Mouse (Mus musculus): ENCODE measurements around the gene Klf2. TPM values are rescaled to one million over a fixed set of nuclear protein-coding genes. Genes with fewer than 3 reads are reported as not detected.

Klf2 gene
- total RNA-seq (2012; rRNA removed) = not detected in 2 replicates
- 0.12 and 0.16 TPM in 2 replicates for total RNA-seq (2014; rRNA removed)
- polyA plus RNA-seq (2012; ENCODE audit: insufficient read length, low read depth) = 0.74 and 1.4 TPM in 2 replicates

DNA sequence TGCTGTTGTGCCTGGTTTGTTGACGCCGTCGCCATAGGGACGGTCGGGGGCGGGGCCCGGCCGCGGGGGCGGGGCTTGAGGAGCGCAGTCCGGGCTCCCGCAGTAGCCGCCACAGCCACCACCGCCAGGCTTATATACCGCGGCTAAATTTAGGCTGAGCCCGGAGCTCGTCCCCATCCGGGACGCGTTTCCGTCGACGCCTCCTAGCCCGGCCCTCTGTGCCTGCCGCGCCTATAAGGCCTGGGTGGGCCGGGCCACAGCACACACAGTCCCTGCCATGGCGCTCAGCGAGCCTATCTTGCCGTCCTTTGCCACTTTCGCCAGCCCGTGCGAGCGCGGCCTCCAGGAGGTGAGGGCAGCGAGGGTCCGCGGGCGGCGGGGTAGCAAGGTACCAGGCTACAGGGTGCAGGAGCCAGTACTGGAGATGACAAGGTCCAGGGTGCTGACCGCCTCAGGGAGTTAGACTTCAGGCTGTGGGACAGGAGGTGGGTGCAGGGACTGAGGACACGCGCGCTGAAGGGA lies at the start of gene Klf2:
Gene Klf2 (plus strand): TSS at position 233 of the 522 bp plus-strand sequence.
- TF ChIP-seq NRF1 (IDR thresholded peaks at IDR 0.05; ENCODE audit: low read depth, low read length) = no peak
- no peak for TF ChIP-seq POLR2AphosphoS2 (IDR thresholded peaks at IDR 0.05; ENCODE audit: low read depth, low read length)
- TF ChIP-seq RAD21 (IDR thresholded peaks at IDR 0.05; ENCODE audit: low read depth, low read length) = no peak
- no peak for TF ChIP-seq IRF4 (IDR thresholded peaks at IDR 0.05; ENCODE audit: low read depth, low read length)
- no peak for TF ChIP-seq POLR2A (IDR thresholded peaks at IDR 0.05; ENCODE audit: low read depth, low read length)
- TF ChIP-seq KAT2A (IDR thresholded peaks at IDR 0.05; ENCODE audit: insufficient replicate concordance, low read length) = no peak
- TF ChIP-seq CHD1 (IDR thresholded peaks at IDR 0.05; ENCODE audit: low read depth, low read length) = no peak
- TF ChIP-seq ZC3H11A (IDR thresholded peaks at IDR 0.05; ENCODE audit: low read depth, low read length) = no peak
- no peak for TF ChIP-seq PAX5 (IDR thresholded peaks at IDR 0.05; ENCODE audit: low read length)
- no peak for TF ChIP-seq CHD2 (IDR thresholded peaks at IDR 0.05; ENCODE audit: low read length)
- TF ChIP-seq TBP (conservative IDR thresholded peaks at IDR 0.05; ENCODE audit: low read depth, low read length) = 0 out of 2 replicates have a peak, but pooled peaks have one; percentile 25
- peak; percentile 45; the same call in 1 of the 2 replicates for TF ChIP-seq MEF2A (IDR thresholded peaks at IDR 0.05; ENCODE audit: borderline replicate concordance, low read depth, low read length)
- TF ChIP-seq MAX (IDR thresholded peaks at IDR 0.05; ENCODE audit: low read length) = no peak
- TF ChIP-seq MYC (IDR thresholded peaks at IDR 0.05; ENCODE audit: low read depth, low read length) = no peak
- no peak for TF ChIP-seq NELFE (IDR thresholded peaks at IDR 0.05; ENCODE audit: low read depth, low read length)
- no peak for TF ChIP-seq JUN (IDR thresholded peaks at IDR 0.05; ENCODE audit: insufficient read depth, low read depth, low read length)
- no peak for TF ChIP-seq MAZ (IDR thresholded peaks at IDR 0.05; ENCODE audit: low read depth, low read length)
- Histone ChIP-seq H3K4me1 (ENCODE audit: control insufficient read depth in 1 of 2, insufficient read depth in 2 of 2) (peaks cover 21 to 61% of the 10 kb centered on the region in 2 experiments), H3K36me3 (replicated peaks in 1 of 2; ENCODE audit: control insufficient read depth in 1 of 2, insufficient read depth in 1 of 2, low read length in 1 of 2) (peaks cover 0 to 2% of the 10 kb centered on the region in 2 experiments), H3K27me3 (replicated peaks) (no peaks in the 10 kb centered on the region), H3K27ac (ENCODE audit: insufficient read depth, low read depth) (no peak within 1 kb of the TSS), H3K4me2 (ENCODE audit: insufficient read depth, low read depth, poor library complexity, severe bottlenecking) (no peak within 1 kb of the TSS), H3K4me3 (replicated peaks in 1 of 3; ENCODE audit: low read depth in 2 of 3, low read length in 2 of 3, poor library complexity in 1 of 3) (peak within 1 kb of the TSS in 1 of 3 experiments; percentile 38), H3K9me3 (replicated peaks; ENCODE audit: low read length) (peaks cover 20% of the 10 kb centered on the region), H3K9ac (ENCODE audit: insufficient read depth, low read depth) (no peak within 1 kb of the TSS), H3K79me2 (replicated peaks; ENCODE audit: control insufficient read depth, extremely low read depth, insufficient read depth, poor library complexity, severe bottlenecking) (no peaks in the 10 kb centered on the region)
- in situ Hi-C loops (cut with MboI; ENCODE audit: low pct_ligation_motif_present, low pct_unique_long_range_greater_than_20kb, low sequenced_read_pairs) (no loop called here), dilution Hi-C loops (cut with MboI; ENCODE audit: extremely low pct_ligation_motif_present, extremely low pct_unique_long_range_greater_than_20kb, low sequenced_read_pairs) (no loop called here)
- DNase-seq (ENCODE audit: extremely low read depth) = peak; percentile 83

DNA sequence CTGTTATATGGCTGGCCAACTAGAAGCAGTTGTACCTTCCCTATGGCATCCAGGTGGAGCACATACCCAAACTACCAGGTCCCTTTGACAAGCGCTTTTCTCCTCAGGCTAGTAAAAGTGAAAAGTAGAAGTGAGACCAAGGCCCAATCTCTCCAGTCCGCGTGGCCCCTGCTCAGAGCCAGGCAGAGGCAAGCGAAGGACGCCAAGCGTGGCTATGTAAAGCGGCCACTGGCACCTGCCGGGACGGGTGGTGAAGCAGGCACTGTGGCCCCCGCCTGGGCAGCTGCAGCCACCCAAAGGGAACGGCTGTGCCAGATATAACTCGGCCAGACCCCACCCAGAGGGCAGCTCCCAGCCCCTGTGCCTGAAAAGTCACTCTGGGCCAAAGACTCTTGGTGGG lies 48.2 kb upstream of the Klf2 start:
- H3K9ac ChIP-seq (ENCODE audit: insufficient read depth, low read depth) = no peak overlapping the region
- H3K4me3 ChIP-seq (replicated peaks in 1 of 3; ENCODE audit: low read depth in 2 of 3, low read length in 2 of 3, poor library complexity in 1 of 3) = no peak overlapping the region
- in situ Hi-C loops (cut with MboI; ENCODE audit: low pct_ligation_motif_present, low pct_unique_long_range_greater_than_20kb, low sequenced_read_pairs) = no loop called here
- H3K4me2 ChIP-seq (ENCODE audit: insufficient read depth, low read depth, poor library complexity, severe bottlenecking) = no peak overlapping the region
- H3K4me1 ChIP-seq (ENCODE audit: control insufficient read depth in 1 of 2, insufficient read depth in 2 of 2) = peaks cover 21 to 78% of the 10 kb centered on the region in 2 experiments
- no peaks in the 10 kb centered on the region for H3K79me2 ChIP-seq (replicated peaks; ENCODE audit: control insufficient read depth, extremely low read depth, insufficient read depth, poor library complexity, severe bottlenecking)
- peak; percentile 72 for DNase-seq (ENCODE audit: extremely low read depth)
- H3K27me3 ChIP-seq (replicated peaks) = no peaks in the 10 kb centered on the region
- H3K36me3 ChIP-seq (replicated peaks in 1 of 2; ENCODE audit: control insufficient read depth in 1 of 2, insufficient read depth in 1 of 2, low read length in 1 of 2) = no peaks in the 10 kb centered on the region
- H3K9me3 ChIP-seq (replicated peaks; ENCODE audit: low read length) = peaks cover 2% of the 10 kb centered on the region
- dilution Hi-C loops (cut with MboI; ENCODE audit: extremely low pct_ligation_motif_present, extremely low pct_unique_long_range_greater_than_20kb, low sequenced_read_pairs) = no loop called here
- no peak overlapping the region for H3K27ac ChIP-seq (ENCODE audit: insufficient read depth, low read depth)
- TF ChIP-seq NRF1 (IDR thresholded peaks at IDR 0.05; ENCODE audit: low read depth, low read length) (0 out of 2 replicates have a peak, but pooled peaks have one; percentile 26), UBTF (IDR thresholded peaks at IDR 0.05; ENCODE audit: low read depth, low read length) (peak; percentile 39; the same call in 1 of the 2 replicates), ZMIZ1 (IDR thresholded peaks at IDR 0.05; ENCODE audit: low read depth, low read length) (no peak), SMC3 (IDR thresholded peaks at IDR 0.05; ENCODE audit: low read depth, low read length) (peak; percentile 19; the same call in 1 of the 2 replicates), CHD1 (IDR thresholded peaks at IDR 0.05; ENCODE audit: low read depth, low read length) (no peak), MAFK (IDR thresholded peaks at IDR 0.05; ENCODE audit: insufficient replicate concordance, low read length) (0 out of 2 replicates have a peak, but pooled peaks have one; percentile 23), E2F4 (IDR thresholded peaks at IDR 0.05; ENCODE audit: insufficient replicate concordance, low read depth, low read length) (no peak), ETS1 (conservative IDR thresholded peaks at IDR 0.05; ENCODE audit: low read depth, low read length) (peak; percentile 53; the same call in 1 of the 2 replicates), POLR2AphosphoS2 (IDR thresholded peaks at IDR 0.05; ENCODE audit: low read depth, low read length) (no peak), ELF1 (IDR thresholded peaks at IDR 0.05; ENCODE audit: low read depth, low read length) (no peak), SIN3A (IDR thresholded peaks at IDR 0.05; ENCODE audit: low read length) (no peak), CTCF (conservative IDR thresholded peaks at IDR 0.05 in 1 of 2, IDR thresholded peaks at IDR 0.05 in 1 of 2; ENCODE audit: low read depth in 2 of 2, low read length in 2 of 2) (peak in 1 of 2 experiments; percentile 19; a peak in 2 of 4 replicates), HCFC1 (IDR thresholded peaks at IDR 0.05; ENCODE audit: low read depth, low read length) (no peak), USF1 (IDR thresholded peaks at IDR 0.05; ENCODE audit: low read depth, low read length) (no peak), MEF2A (IDR thresholded peaks at IDR 0.05; ENCODE audit: borderline replicate concordance, low read depth, low read length) (peak; percentile 64), PAX5 (IDR thresholded peaks at IDR 0.05; ENCODE audit: low read length) (no peak), ZC3H11A (IDR thresholded peaks at IDR 0.05; ENCODE audit: low read depth, low read length) (no peak), MAX (IDR thresholded peaks at IDR 0.05; ENCODE audit: low read length) (peak; percentile 31; the same call in 1 of the 2 replicates), MAZ (IDR thresholded peaks at IDR 0.05; ENCODE audit: low read depth, low read length) (no peak), TCF12 (IDR thresholded peaks at IDR 0.05; ENCODE audit: low read depth, low read length) (peak; percentile 92), ZNF384 (IDR thresholded peaks at IDR 0.05; ENCODE audit: low read depth, low read length) (no peak), MYC (IDR thresholded peaks at IDR 0.05; ENCODE audit: low read depth, low read length) (no peak; the same call in none of the 2 replicates)

All from CH12.LX (cell line).